Mouse (Mus musculus): ENCODE results near the gene Tas2r109. TPM values are rescaled to one million over a fixed set of nuclear protein-coding genes. Genes with fewer than 3 reads are reported as not detected.
"Not testable (repeated sequence)": the region's sequence is repeated elsewhere in the genome, so short reads cannot be mapped to it uniquely, and the experiment has no call there.

Tas2r109 gene
- not detected for total RNA-seq (2021)
- long read RNA-seq, experiment 1, result 0 reads
- long read RNA-seq, experiment 2, result 0 reads

DNA sequence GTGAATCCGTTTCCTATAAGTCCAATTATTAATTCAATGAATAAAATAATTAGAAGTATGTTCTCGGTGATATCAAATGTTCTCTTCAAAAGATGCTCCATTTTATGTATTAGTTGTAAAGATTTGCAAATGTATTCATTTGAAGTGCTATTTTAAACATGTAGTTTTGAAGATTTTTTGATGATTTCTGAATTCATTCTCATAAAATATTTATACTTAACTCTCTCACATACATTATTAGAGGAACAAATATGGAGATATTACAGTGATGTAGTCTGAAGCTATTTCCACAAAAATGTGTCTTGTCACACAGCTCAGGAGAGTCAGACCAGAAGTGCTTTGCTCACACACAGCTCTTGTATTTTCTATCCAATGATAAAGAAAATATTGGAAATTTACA lies at the start of gene Tas2r109:
Gene Tas2r109, minus strand, starts transcription at position 101 of the 400 bp plus-strand sequence.
- Histone ChIP-seq H3K27ac (no peak within 1 kb of the TSS), H3K4me3 (no peak within 1 kb of the TSS)
- intact Hi-C loops (cut with DNase I), result loop anchor here (10.0 kb wide), 1 partner anchor 186 kb away; no protein-coding TSS in a partner anchor
- no peak for DNase-seq (ENCODE audit: extremely low spot score in 1 of 2, low spot score in 2 of 2)
- no peak for TF ChIP-seq CTCF (IDR thresholded peaks at IDR 0.05)

DNA sequence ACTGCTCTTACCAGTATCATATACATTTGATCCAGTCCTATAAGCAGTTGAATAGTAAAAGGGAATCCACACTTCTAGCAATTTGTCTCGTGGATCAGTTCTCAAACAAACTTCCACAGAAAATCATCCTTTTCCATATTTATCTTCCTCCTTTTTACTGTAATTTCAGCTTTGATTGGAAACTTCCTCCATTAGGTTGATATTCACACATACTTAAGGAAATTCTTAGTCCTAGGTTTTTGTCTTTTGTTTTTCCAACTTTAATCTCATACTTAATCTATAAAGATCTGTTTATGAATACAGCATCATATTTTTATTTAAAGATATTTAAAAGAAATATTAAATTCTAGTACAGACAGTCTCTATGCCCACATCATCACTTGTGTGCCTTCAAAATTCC lies 22.9 kb downstream of the Tas2r109 start, which contains the start of gene Tas2r131:
Gene Tas2r131, minus strand, starts transcription at position 101 of the 400 bp plus-strand sequence.
- no peak within 1 kb of the TSS for H3K4me3 ChIP-seq
- intact Hi-C loops (cut with DNase I), result no loop called here
- DNase-seq (ENCODE audit: extremely low spot score in 1 of 2, low spot score in 2 of 2), result no peak
- TF ChIP-seq CTCF (IDR thresholded peaks at IDR 0.05), result no peak
- no peak within 1 kb of the TSS for H3K27ac ChIP-seq

DNA sequence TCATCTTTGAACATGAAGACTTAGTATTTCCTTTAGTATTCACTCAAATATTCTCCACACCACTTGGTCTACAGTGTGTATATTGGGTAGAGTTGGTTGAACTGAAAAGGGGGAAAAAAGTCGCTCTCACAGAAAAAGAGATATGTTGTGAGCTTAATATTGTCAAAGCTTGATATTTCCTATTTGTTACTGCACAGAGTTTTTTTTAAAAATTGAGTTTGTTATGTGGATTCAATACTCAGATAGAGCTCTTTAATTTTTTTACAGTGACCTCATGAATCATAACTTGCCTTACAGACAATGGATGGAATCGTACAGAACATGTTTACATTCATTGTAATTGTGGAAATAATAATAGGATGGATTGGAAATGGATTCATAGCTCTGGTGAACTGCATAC lies 30.0 kb downstream of the Tas2r109 start, which contains the start of gene Tas2r129:
Gene Tas2r129, plus strand, starts transcription at position 301 of the 400 bp plus-strand sequence.
- TF ChIP-seq CTCF (IDR thresholded peaks at IDR 0.05), result no peak
- no peak within 1 kb of the TSS for H3K27ac ChIP-seq
- intact Hi-C loops (cut with DNase I), result no loop called here
- DNase-seq (ENCODE audit: extremely low spot score in 1 of 2, low spot score in 2 of 2), result no peak
- no peak within 1 kb of the TSS for H3K4me3 ChIP-seq

DNA sequence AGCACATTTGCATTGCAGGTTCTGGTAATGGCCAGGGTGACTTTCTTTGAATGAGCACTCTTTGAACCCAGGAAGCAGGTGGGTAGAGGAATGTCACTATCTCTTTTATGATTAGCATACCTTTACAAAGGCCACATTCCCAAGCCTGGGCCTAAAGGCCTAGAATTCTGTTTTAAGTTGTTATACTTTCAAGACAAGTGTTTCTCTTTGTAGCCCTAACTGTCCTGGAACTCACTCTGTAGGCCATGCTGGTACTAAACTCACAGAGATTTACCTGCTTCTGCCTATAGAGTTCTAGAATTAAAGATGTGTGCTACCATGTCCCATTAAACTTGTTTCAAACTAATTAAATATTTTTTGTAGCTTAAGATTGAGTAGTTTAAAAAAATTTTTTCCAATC lies 39.4 kb downstream of the Tas2r109 start:
- intact Hi-C loops (cut with DNase I); H3K27ac ChIP-seq; DNase-seq (ENCODE audit: extremely low spot score in 1 of 2, low spot score in 2 of 2); H3K4me3 ChIP-seq: not testable (repeated sequence)

Other genes starting within 250 kb of the Tas2r109 start
- gene Tas2r115, start 242.9 kb downstream of the Tas2r109 start, total RNA-seq (2021), result not detected
- gene Tas2r124, start 226.2 kb downstream of the Tas2r109 start, total RNA-seq (2021), result not detected
- gene Tas2r102, start 218.8 kb downstream of the Tas2r109 start, total RNA-seq (2021), result not detected
- not detected for gene Tas2r136, start 202.8 kb downstream of the Tas2r109 start, total RNA-seq (2021)
- not detected for gene Tas2r117, start 178.1 kb downstream of the Tas2r109 start, total RNA-seq (2021)
- gene Tas2r123, start 133.8 kb downstream of the Tas2r109 start, total RNA-seq (2021), result not detected
- not detected for gene Tas2r116, start 125.5 kb downstream of the Tas2r109 start, total RNA-seq (2021)
- not detected for gene Tas2r110, start 113.0 kb downstream of the Tas2r109 start, total RNA-seq (2021)
- not detected for gene Tas2r113, start 88.0 kb downstream of the Tas2r109 start, total RNA-seq (2021)
- gene Tas2r125, start 71.3 kb downstream of the Tas2r109 start, total RNA-seq (2021), result not detected
- not detected for gene Tas2r129, start 29.9 kb downstream of the Tas2r109 start, total RNA-seq (2021)
- gene Tas2r131, start 23.0 kb downstream of the Tas2r109 start, total RNA-seq (2021), result not detected
- gene Tas2r103, start 56.1 kb upstream of the Tas2r109 start, total RNA-seq (2021), result not detected
- gene Tas2r140, start 74.9 kb upstream of the Tas2r109 start, total RNA-seq (2021), result not detected
- 100 to 1,000 TPM in 1 of 2 experiments, 10 to 100 TPM in 1; 99.0 to 107 TPM for gene Smim10l1, start 123.9 kb upstream of the Tas2r109 start, total RNA-seq (2021)

Measured in left cerebral cortex, adult 2 months (tissue).